Mouse (Mus musculus): ENCODE results near the gene Zfp819.
"Not testable (repeated sequence)": the region's sequence is repeated elsewhere in the genome, so short reads cannot be mapped to it uniquely, and the experiment has no call there.

Gene Zfp819

GRCm38 (mm10) chr7:43623819-43624218 is 16.9 kb downstream of the Zfp819 start:
- no peak for DNase-seq (ENCODE audit: low read depth, low spot score)
- H3K36me3 ChIP-seq (ENCODE audit: control insufficient read depth, insufficient read depth, low read length, poor library complexity, severe bottlenecking) = no peaks in the 10 kb centered on the region
- H3K27me3 ChIP-seq (ENCODE audit: control insufficient read depth, insufficient read depth, low read length, poor library complexity, severe bottlenecking) = no peaks in the 10 kb centered on the region

GRCm38 (mm10) chr7:43625065-43625464 is 18.1 kb downstream of the Zfp819 start:
- Histone ChIP-seq H3K27me3 (ENCODE audit: control insufficient read depth, insufficient read depth, low read length, poor library complexity, severe bottlenecking) (no peaks in the 10 kb centered on the region), H3K36me3 (ENCODE audit: control insufficient read depth, insufficient read depth, low read length, poor library complexity, severe bottlenecking) (no peaks in the 10 kb centered on the region)
- DNase-seq (ENCODE audit: low read depth, low spot score) = no peak

GRCm38 (mm10) chr7:43625794-43626422 is 18.9 kb downstream of the Zfp819 start:
- H3K36me3 ChIP-seq (ENCODE audit: control insufficient read depth, insufficient read depth, low read length, poor library complexity, severe bottlenecking) = no peaks in the 10 kb centered on the region
- no peaks in the 10 kb centered on the region for H3K27me3 ChIP-seq (ENCODE audit: control insufficient read depth, insufficient read depth, low read length, poor library complexity, severe bottlenecking)
- DNase-seq (ENCODE audit: low read depth, low spot score) = peak; percentile 6

- Histone ChIP-seq H3K36me3 (ENCODE audit: control insufficient read depth, insufficient read depth, low read length, poor library complexity, severe bottlenecking) (no peaks in the 10 kb centered on the region), H3K27me3 (ENCODE audit: control insufficient read depth, insufficient read depth, low read length, poor library complexity, severe bottlenecking) (no peaks in the 10 kb centered on the region)
- no peak for DNase-seq (ENCODE audit: low read depth, low spot score)
These were observed 27.0 kb downstream of the Zfp819 start for GRCm38 (mm10) chr7:43633940-43634339.

- H3K27me3 ChIP-seq (ENCODE audit: control insufficient read depth, insufficient read depth, low read length, poor library complexity, severe bottlenecking) = no peaks in the 10 kb centered on the region
- no peak for DNase-seq (ENCODE audit: low read depth, low spot score)
- H3K36me3 ChIP-seq (ENCODE audit: control insufficient read depth, insufficient read depth, low read length, poor library complexity, severe bottlenecking) = no peaks in the 10 kb centered on the region
These were observed 27.5 kb downstream of the Zfp819 start, which contains the start of gene Ceacam18 for GRCm38 (mm10) chr7:43634500-43634899. Gene Ceacam18, plus strand, starts transcription at chr7:43634707.

GRCm38 (mm10) chr7:43636194-43636593 is 29.2 kb downstream of the Zfp819 start:
- Histone ChIP-seq H3K27me3 (ENCODE audit: control insufficient read depth, insufficient read depth, low read length, poor library complexity, severe bottlenecking) (no peaks in the 10 kb centered on the region), H3K36me3 (ENCODE audit: control insufficient read depth, insufficient read depth, low read length, poor library complexity, severe bottlenecking) (no peaks in the 10 kb centered on the region)
- DNase-seq (ENCODE audit: low read depth, low spot score) = no peak

GRCm38 (mm10) chr7:43637118-43637517 is 30.1 kb downstream of the Zfp819 start:
- Histone ChIP-seq H3K27me3 (ENCODE audit: control insufficient read depth, insufficient read depth, low read length, poor library complexity, severe bottlenecking) (no peaks in the 10 kb centered on the region), H3K36me3 (ENCODE audit: control insufficient read depth, insufficient read depth, low read length, poor library complexity, severe bottlenecking) (no peaks in the 10 kb centered on the region)
- no peak for DNase-seq (ENCODE audit: low read depth, low spot score)

GRCm38 (mm10) chr7:43642587-43642986 is 35.6 kb downstream of the Zfp819 start:
- Histone ChIP-seq H3K36me3 (ENCODE audit: control insufficient read depth, insufficient read depth, low read length, poor library complexity, severe bottlenecking) (no peaks in the 10 kb centered on the region), H3K27me3 (ENCODE audit: control insufficient read depth, insufficient read depth, low read length, poor library complexity, severe bottlenecking) (no peaks in the 10 kb centered on the region)
- no peak for DNase-seq (ENCODE audit: low read depth, low spot score)

- H3K27me3 ChIP-seq (ENCODE audit: control insufficient read depth, insufficient read depth, low read length, poor library complexity, severe bottlenecking) = no peaks in the 10 kb centered on the region
- no peaks in the 10 kb centered on the region for H3K36me3 ChIP-seq (ENCODE audit: control insufficient read depth, insufficient read depth, low read length, poor library complexity, severe bottlenecking)
- DNase-seq (ENCODE audit: low read depth, low spot score) = no peak
These were observed 36.2 kb downstream of the Zfp819 start for GRCm38 (mm10) chr7:43643046-43643652.

GRCm38 (mm10) chr7:43652683-43653082 is 45.7 kb downstream of the Zfp819 start:
- Histone ChIP-seq H3K27me3 (ENCODE audit: control insufficient read depth, insufficient read depth, low read length, poor library complexity, severe bottlenecking) (no peaks in the 10 kb centered on the region), H3K36me3 (ENCODE audit: control insufficient read depth, insufficient read depth, low read length, poor library complexity, severe bottlenecking) (no peaks in the 10 kb centered on the region)
- DNase-seq (ENCODE audit: low read depth, low spot score) = no peak

GRCm38 (mm10) chr7:43654519-43654918 is 47.5 kb downstream of the Zfp819 start:
- Histone ChIP-seq H3K36me3 (ENCODE audit: control insufficient read depth, insufficient read depth, low read length, poor library complexity, severe bottlenecking) (no peaks in the 10 kb centered on the region), H3K27me3 (ENCODE audit: control insufficient read depth, insufficient read depth, low read length, poor library complexity, severe bottlenecking) (no peaks in the 10 kb centered on the region)
- no peak for DNase-seq (ENCODE audit: low read depth, low spot score)

GRCm38 (mm10) chr7:43656232-43656631 is 49.3 kb downstream of the Zfp819 start:
- H3K27me3 ChIP-seq (ENCODE audit: control insufficient read depth, insufficient read depth, low read length, poor library complexity, severe bottlenecking) = no peaks in the 10 kb centered on the region; the same call in 1 of the 2 replicates
- no peaks in the 10 kb centered on the region for H3K36me3 ChIP-seq (ENCODE audit: control insufficient read depth, insufficient read depth, low read length, poor library complexity, severe bottlenecking)
- DNase-seq (ENCODE audit: low read depth, low spot score) = no peak

GRCm38 (mm10) chr7:43660002-43660401 is 53.0 kb downstream of the Zfp819 start, which contains the start of gene Siglece:
Gene Siglece, minus strand, starts transcription at chr7:43660161.
- no peak for DNase-seq (ENCODE audit: low read depth, low spot score)

GRCm38 (mm10) chr7:43662804-43663203 is 55.8 kb downstream of the Zfp819 start:
- H3K27me3 ChIP-seq (ENCODE audit: control insufficient read depth, insufficient read depth, low read length, poor library complexity, severe bottlenecking) = no peaks in the 10 kb centered on the region; the same call in 1 of the 2 replicates
- DNase-seq (ENCODE audit: low read depth, low spot score) = no peak

More at GRCm38 (mm10) chr7:43660002-43660401, 53.0 kb downstream of the Zfp819 start, which contains the start of gene Siglece:
- H3K27me3 ChIP-seq (ENCODE audit: control insufficient read depth, insufficient read depth, low read length, poor library complexity, severe bottlenecking) = no peaks in the 10 kb centered on the region; the same call in 1 of the 2 replicates
- H3K36me3 ChIP-seq (ENCODE audit: control insufficient read depth, insufficient read depth, low read length, poor library complexity, severe bottlenecking) = no peaks in the 10 kb centered on the region

GRCm38 (mm10) chr7:43667221-43667620 is 60.3 kb downstream of the Zfp819 start:
- not testable (repeated sequence) for H3K36me3 ChIP-seq (ENCODE audit: control insufficient read depth, insufficient read depth, low read length, poor library complexity, severe bottlenecking); DNase-seq (ENCODE audit: low read depth, low spot score); H3K27me3 ChIP-seq (ENCODE audit: control insufficient read depth, insufficient read depth, low read length, poor library complexity, severe bottlenecking)

More at GRCm38 (mm10) chr7:43662804-43663203, 55.8 kb downstream of the Zfp819 start:
- H3K36me3 ChIP-seq (ENCODE audit: control insufficient read depth, insufficient read depth, low read length, poor library complexity, severe bottlenecking) = no peaks in the 10 kb centered on the region

Measured in splenic B cell, adult 2 months (primary cell).